Mouse (Mus musculus): ENCODE data around the gene Ifi207.
"Not testable (repeated sequence)": the region's sequence is repeated elsewhere in the genome, so short reads cannot be mapped to it uniquely, and the experiment has no call there.

Gene Ifi207

DNA sequence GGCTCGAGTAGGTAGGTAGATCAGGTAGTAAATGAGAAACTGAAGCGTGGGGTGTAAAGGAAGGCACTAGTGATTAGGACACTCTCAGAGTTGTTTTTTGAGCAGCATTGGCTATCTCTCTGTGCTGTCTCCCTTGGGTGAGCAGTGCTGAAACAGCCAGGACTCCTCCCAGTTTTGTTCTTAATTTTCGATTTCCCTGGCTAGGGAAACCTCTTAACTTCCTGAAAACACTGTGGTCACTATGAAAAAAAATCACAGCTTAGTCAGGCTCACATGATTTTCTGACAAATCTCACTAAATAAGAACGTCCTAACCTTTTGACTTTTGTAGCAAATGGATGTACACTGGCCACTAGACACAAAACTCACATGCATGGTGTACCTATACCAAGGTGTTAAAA, at the start of gene Ifi207:
TSS of gene Ifi207 (minus strand) at position 92 of the 400 bp plus-strand sequence.
- no peak for DNase-seq (ENCODE audit: low read depth)

DNA sequence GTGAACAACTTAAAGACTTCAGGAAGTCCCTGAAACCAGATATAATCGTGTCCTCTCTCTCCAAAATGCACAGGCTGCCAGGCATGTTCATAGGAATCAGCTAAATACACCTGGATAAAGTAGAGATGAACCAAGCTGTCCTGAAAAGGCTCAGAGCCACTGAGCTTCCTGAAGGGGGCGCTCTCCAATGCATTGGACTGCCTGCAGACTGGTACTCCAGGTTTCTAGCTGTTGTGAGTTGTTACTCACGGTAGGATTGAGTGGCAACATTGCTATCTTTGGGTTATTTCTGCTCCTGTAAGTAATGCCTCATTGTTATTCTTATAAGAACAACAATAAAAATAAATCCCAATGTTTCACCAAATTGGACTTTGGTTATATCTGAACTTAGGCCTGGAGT, 31.9 kb upstream of the Ifi207 start:
- DNase-seq (ENCODE audit: low read depth): not testable (repeated sequence)

DNA sequence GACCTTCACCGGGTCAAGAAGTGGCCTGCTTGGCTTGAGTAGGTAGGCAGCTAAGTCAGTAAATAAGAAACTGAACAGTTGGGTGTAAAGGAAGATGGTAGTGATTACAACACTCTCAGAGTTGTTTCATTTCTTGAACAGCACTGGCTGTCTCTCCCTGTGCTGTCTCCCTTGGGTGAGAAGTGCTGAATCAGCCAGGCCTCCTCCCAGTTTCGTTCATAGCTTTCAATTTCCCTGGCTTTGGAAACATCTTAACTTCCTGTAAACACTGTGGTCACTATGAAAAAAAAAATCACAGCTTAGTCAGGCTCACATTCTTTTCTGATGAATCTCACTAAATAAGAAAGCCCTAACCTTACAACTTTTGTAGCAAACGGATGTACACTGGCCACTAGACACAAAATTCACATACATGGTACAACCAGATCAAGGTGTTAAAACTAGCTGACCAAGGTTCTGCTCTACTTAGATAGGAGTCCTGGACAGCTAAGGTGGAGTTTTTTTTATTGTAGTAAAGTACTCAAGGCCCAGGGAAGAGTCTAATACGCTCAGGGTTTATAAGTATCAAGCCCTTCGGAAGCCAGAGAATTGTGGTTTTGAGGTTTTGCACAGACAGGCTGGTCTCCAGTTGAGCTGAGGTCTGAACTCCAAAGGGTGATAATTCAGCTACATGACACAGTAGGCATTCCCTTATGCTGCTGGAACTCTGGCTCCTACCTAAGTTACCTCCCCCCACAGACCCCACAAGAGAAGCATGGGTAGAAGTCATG, 25.5 kb upstream of the Ifi207 start, which contains the start of gene Ifi204:
TSS of gene Ifi204 (minus strand) at position 96 of the 770 bp plus-strand sequence.
- DNase-seq (ENCODE audit: low read depth): not testable (repeated sequence)

DNA sequence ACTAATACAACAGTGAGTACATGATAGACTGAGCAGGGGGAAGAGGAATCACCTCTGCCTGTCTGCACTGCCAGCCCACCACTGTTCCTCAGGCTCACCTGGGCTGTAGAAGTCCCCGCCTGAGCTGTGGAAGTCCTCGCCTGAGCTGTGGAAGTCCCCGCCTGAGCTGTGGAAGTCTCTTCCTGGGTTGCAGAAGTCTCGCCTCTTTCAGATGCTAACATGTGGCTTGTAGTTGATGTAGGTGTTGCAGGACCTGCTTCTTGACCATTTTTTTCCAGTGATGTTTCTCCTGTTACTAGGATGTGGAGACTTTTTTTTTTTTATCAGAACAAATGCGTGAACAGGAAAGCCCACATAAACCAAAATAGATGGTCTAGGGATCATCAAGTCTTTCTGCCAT, 18.5 kb upstream of the Ifi207 start:
- not testable (repeated sequence) for DNase-seq (ENCODE audit: low read depth)

DNA sequence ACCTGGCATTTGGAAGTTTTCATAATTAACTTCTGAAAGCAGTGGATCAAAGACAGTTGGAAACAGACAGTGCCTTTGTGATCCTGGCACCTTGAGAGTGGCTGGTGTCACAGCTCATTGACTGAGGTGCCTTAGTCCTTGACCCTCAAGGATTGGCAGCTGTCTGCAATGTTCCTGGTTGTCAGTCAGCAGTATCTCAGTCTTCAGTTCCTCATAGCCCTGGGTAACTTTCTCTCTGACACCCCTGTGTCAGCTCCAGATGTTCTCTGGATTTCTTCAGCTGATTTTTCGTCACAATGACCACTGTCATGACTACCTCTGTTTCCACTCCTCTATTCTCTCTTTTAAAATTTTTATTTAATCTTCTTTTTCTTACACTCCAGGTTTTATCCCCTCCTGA, 715 bp upstream of the Ifi207 start:
- no peak for DNase-seq (ENCODE audit: low read depth)

DNA sequence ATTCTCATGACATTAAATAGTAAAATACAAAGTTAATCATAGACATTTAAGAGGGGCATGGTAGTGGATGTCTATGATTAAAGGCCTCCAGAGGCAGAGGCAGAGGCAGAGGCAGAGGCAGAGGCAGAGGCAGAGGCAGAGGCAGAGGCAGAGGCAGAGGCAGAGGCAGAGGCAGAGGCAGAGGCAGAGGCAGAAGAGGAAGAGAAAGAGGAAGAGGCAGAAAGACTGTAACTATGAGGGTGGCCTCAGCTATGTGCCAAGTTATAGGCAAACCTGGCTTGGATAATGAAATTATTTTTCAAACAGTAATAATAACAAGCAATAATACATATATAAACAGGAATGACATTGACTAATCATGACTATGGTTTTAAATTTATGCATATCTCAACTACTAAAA, 1.0 kb downstream of the Ifi207 start:
- no peak for DNase-seq (ENCODE audit: low read depth)

DNA sequence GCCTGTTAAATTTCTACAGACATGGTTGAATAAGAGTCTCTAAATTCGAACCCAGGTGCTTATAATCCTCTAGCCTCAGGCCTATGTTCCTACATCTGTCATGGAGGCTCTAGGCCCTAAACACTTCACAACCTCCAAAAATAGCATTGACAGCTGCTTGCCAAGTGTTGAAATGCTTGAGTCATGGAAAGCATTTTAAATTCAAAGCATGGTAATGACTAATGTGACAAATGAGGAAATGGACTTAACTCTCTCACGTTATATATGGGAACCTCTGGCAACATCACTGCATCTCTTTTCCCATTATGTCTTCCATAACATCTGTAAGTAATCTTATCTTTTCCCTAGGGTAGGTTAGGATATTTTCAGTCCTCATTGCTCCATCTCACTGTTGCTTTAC, 4.6 kb downstream of the Ifi207 start:
- DNase-seq (ENCODE audit: low read depth): no peak

DNA sequence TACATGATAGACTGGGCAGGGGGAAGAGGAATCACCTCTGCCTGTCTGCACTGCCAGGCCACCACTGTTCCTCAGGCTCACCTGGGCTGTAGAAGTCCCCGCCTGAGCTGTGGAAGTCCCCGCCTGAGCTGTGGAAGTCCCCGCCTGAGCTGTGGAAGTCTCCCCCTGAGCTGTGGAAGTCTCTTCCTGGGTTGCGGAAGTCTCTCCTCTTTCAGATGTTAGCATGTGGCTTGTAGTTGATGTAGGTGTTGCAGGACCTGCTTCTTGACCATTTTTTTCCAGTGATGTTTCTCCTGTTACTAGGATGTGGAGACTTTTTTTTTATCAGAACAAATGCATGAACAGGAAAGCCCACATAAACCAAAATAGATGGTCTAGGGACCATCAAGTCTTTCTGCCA, 6.5 kb downstream of the Ifi207 start:
- not testable (repeated sequence) for DNase-seq (ENCODE audit: low read depth)

DNA sequence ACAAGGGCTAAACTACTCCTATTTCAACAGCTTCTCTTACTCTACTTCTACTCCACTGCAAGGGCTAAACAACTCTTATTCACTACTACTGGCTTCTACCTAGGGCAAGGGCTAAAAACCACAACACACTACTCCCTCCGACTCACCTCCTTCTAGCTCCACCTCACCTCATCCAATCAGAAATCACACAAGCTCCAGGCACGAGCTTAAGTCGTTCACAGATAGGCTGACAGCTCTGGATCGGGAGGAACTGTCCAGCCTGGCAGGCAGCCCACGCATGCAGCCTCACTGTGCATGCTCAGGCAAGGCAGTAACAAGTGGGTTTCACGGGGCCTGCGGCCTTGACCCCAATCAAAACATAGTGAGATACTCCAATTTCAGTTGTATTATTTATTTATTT, 8.3 kb downstream of the Ifi207 start:
- no peak for DNase-seq (ENCODE audit: low read depth)

DNA sequence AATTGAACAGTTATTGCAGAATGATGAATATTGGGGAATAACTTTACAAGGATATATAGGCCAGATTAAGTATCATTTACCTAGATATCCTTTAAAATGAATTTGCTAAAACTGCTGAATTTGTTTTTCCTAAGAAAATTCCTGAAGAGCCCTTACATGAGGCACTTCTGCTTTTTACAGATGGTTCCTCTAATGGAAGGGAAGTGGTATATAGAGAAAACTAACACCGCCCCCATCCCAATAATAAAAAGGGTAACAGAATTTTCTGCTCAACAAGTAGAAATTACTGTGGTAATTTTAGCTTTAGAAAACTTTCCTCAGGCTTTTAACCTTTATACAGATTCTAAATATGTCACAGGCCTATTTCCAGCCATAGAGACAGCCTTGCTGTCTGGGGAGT, 47.3 kb downstream of the Ifi207 start:
- DNase-seq (ENCODE audit: low read depth): no peak

DNA sequence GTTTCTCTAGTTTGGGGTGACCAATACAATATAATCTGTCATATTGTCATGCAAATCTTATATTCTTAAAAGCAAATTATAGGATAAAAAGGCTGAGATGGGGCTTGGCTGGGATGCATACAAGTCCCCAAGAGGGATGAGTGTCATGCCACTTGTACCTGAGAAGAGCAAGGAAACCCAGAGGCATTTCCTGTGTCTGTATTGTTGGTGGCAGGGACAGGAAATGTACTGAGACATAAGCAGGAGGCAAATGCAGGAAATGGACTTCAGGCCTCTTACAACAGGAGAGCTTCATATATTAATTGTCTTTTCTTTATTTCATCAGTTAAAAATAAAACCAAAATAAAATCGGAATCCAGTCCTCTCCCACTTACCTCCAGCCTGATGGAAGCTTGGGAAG, 62.9 kb downstream of the Ifi207 start:
- DNase-seq (ENCODE audit: low read depth): not testable (repeated sequence)

DNA sequence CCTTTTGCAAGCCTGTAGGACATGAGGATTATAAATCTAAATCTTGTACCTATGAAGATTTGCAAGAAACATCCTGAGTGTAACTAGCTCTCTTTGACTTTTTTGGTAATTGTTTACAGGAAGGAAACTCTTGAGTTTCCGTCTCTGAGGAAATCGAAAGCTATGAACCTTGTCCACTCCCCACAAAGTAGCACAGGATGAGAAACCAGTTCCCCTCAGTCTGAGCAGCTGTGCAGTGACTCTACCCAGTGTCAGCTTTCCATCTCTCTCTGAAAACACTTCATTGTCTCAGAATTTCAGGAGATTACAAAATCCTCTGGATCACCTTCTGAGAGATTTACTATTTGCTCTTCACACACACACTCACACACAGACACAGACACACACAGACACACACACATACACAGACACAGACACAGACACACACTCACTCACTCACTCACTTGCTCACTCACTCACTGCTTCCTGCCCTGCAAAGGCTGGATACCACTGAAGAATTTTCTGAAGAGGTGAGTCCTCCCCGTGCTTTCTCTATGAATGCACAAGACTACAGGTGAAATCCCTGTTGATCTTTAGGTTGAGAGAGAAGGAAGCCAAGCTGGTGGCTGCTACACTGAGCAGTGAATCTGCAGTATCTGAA, 68.0 kb downstream of the Ifi207 start, which contains the start of gene Ifi208:
TSS of gene Ifi208 (plus strand) at position 218 of the 640 bp plus-strand sequence.
- DNase-seq (ENCODE audit: low read depth): not testable (repeated sequence)

Measured in c-Kit-positive CD71-positive TER-119-negative erythroid progenitor cells, embryonic 14.5 days (primary cell).